Mouse (Mus musculus): ENCODE results near the gene Lrrc15.
A peak's percentile ranks its signal among the peaks of the same experiment; 100 is the strongest.

Lrrc15 gene

GRCm38 (mm10) chr16:30238791-30239190 is 44.3 kb downstream of the Lrrc15 start:
- no peak for DNase-seq (ENCODE audit: low spot score in 2 of 2)

DNA sequence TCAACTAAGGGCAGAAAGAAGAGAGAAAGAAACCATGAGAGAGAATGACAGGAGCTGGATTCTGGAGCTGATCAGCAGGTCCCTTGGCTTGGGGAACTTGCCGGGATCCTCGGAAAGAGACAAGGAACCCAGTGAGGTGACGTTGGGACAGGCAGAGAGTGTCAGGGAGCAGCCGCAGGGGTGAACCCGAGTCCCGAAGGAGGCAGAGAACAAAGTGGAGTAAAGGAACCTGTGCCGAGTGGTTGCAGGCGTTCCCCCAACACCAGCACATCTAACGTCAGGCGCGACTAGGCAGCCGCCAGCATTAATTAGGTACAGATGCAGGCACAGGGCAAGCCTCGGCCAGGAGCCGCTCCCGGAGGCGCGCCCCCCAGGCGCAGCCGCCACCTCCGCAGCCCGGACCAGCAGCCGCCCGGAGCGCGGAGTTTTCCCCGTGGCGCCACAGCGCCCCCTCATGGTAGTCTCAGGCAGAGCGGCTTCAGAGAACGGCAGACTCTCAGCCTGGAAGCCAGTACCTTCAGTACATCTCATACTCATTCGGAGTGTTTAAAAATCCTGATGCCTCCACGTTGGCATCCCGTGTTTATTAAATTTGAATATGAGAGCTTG is 46.9 kb downstream of the Lrrc15 start:
- DNase-seq (ENCODE audit: low spot score in 2 of 2): peak; percentile 62 to 78

DNA sequence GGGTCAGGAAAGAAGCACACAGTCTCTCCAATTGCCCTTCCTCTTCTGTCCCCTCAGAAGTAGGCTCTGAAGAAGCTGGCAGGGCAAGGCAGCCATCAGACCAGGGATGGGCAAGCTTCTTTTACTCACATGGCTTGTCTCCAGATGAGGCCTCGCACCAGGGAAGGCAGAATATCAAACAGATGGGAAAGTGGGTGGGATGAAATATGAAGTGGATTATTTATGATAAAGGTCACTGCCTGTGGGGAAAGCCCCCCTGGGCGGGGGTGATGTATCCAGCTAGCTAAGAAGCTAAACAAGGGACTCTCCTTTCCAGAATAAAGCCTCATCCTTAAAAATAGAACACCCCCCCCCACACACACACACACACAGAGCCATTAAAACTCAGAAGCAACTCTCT is 47.5 kb downstream of the Lrrc15 start:
- DNase-seq (ENCODE audit: low spot score in 2 of 2): no peak

DNA sequence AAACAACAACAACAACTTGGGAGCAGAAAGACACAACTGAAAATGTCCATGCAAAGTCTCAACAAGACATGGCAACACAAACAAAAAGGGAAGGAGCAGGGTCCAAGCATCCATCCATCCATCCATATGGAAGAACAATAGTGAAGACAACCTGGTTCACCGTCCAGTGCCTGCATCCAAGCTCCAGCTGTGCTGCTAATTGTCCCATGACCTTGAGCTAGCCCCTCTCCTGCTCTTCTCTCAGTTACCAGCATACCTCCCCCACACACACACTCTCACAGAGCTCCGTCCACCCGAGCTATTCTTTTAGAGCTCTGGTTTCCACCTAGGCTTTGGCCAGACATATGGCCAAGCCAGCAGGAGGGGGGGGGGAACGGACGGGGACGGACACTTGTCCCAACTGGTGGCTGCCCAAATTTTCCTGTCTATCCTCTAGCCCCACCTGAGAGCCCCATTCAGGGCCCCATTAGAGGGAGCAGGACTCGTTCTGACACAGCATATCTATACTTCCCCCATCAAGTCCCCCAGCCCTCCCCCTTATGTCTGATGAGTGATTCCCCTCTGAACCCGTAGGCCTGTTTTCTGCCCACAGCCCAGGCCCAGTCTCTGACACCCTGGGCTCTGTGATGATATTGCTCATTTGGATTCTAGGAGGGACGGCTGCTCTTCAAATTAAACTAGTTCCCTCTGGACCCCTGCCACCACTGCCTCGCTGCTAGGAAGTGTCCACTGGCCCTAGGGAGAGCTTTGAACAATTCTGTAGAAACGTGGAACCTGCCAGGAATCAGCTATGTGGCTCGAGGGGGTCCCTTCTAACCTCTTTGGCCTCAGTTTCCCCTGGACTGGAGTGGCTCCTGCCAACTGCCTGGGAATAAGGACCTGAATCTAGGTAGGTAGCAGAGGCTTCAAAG is 48.2 kb downstream of the Lrrc15 start:
- no peak for DNase-seq (ENCODE audit: low spot score in 2 of 2)

GRCm38 (mm10) chr16:30234077-30234476 is 49.0 kb downstream of the Lrrc15 start:
- no peak for DNase-seq (ENCODE audit: low spot score in 2 of 2)

DNA sequence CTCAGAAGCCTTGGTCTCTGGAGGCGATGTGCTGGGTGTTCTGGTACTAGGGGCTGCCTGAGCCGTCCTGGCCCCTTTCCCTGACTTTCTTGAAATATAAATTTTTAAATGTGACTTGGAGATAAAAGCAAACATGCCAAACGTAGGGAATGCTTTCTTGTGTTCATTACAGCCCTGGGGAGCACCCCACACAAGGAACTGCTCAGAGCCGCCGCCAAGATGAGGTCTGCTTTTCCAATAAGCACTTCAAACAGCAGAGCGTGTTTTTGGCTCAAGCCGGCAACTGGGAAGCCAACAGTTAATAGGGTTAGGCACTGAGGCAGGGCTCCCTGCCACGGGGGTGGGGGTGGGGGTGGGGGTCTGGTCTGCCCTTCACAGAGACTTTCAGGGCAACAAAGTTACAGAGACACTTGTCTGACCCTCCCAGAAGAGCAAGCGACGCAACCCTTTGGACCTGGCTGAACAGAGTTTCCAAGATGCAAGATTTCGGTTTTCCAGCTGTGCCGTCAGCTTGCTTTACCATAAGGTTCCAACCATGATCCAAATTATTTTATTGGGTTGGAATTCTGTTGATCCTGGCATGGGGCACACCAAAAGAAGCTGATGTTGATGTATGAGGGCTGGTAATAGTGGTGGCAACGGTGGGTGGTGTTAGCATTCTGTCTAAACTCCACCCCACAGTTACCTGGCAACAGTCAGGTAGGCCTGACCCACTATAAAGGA is 51.0 kb downstream of the Lrrc15 start:
- no peak for DNase-seq (ENCODE audit: low spot score in 2 of 2)

- peak in 1 of 2 experiments; percentile 6 for DNase-seq (ENCODE audit: low spot score in 2 of 2)
These were observed 55.7 kb downstream of the Lrrc15 start for GRCm38 (mm10) chr16:30227352-30227751.

GRCm38 (mm10) chr16:30221161-30221782 is 61.8 kb downstream of the Lrrc15 start:
- DNase-seq (ENCODE audit: low spot score in 2 of 2): no peak
